Mouse (Mus musculus): ENCODE measurements at regions not wholly inside any gene's neighbourhood (a gene's known extent, or its start where the extent isn't known, plus 50 kb on each side); places are given as distances from the start of the nearest gene placed in this dataset.

- no peak for DNase-seq (ENCODE audit: low read depth, low spot score)
- no peaks in the 10 kb centered on the region for H3K4me1 ChIP-seq (ENCODE audit: control insufficient read depth in 1 of 2, insufficient read depth in 2 of 2, low read length in 2 of 2)
Measured at GRCm38 (mm10) chr4:106162551-106162950, 153.5 kb upstream of the Usp24 start.

GRCm38 (mm10) chr4:106163220-106163619 lies 152.8 kb upstream of the Usp24 start:
- Histone ChIP-seq H3K36me3 (ENCODE audit: control insufficient read depth in 1 of 2, insufficient read depth in 2 of 2, low read length in 2 of 2) (no peaks in the 10 kb centered on the region), H3K79me2 (ENCODE audit: control insufficient read depth, insufficient read depth, low read length, poor library complexity) (no peaks in the 10 kb centered on the region), H3K9ac (ENCODE audit: control insufficient read depth, low read depth, low read length, poor library complexity, severe bottlenecking) (no peak overlapping the region), H3K9me3 (replicated peaks; ENCODE audit: insufficient read depth, low read length) (no peaks in the 10 kb centered on the region), H3K4me1 (ENCODE audit: control insufficient read depth in 1 of 2, insufficient read depth in 2 of 2, low read length in 2 of 2) (no peaks in the 10 kb centered on the region), H3K4me3 (ENCODE audit: control insufficient read depth in 1 of 2, insufficient read depth in 1 of 2, low read depth in 2 of 2, low read length in 2 of 2) (no peak overlapping the region), H3K27ac (ENCODE audit: control insufficient read depth, low read depth, low read length) (no peak overlapping the region), H3K27me3 (ENCODE audit: control insufficient read depth in 1 of 2, insufficient read depth in 2 of 2, low read length in 2 of 2) (no peaks in the 10 kb centered on the region)
- TF ChIP-seq ZNF384 (IDR thresholded peaks at IDR 0.05; ENCODE audit: low read depth, low read length): no peak
- no peak for TF ChIP-seq RAD21 (IDR thresholded peaks at IDR 0.05; ENCODE audit: low read depth, low read length)
- TF ChIP-seq RCOR1 (IDR thresholded peaks at IDR 0.05; ENCODE audit: low read depth, low read length): no peak
- TF ChIP-seq TBP (IDR thresholded peaks at IDR 0.05; ENCODE audit: low read depth, low read length): no peak
- no peak for TF ChIP-seq TCF12 (IDR thresholded peaks at IDR 0.05; ENCODE audit: low read depth, low read length)
- no peak for TF ChIP-seq MYC (IDR thresholded peaks at IDR 0.05; ENCODE audit: low read depth, low read length)
- no peak for TF ChIP-seq POLR2A (IDR thresholded peaks at IDR 0.05; ENCODE audit: control insufficient read depth in 1 of 2, insufficient read depth in 1 of 2, low read depth in 1 of 2, low read length in 2 of 2, poor library complexity in 1 of 2)
- TF ChIP-seq ETS1 (IDR thresholded peaks at IDR 0.05; ENCODE audit: low read depth, low read length): no peak
- no peak for TF ChIP-seq NRF1 (IDR thresholded peaks at IDR 0.05; ENCODE audit: insufficient read depth, low read depth, low read length, poor library complexity, severe bottlenecking)
- DNase-seq (ENCODE audit: low read depth, low spot score): no peak

More at GRCm38 (mm10) chr4:106162551-106162950, 153.5 kb upstream of the Usp24 start:
- no peaks in the 10 kb centered on the region for H3K27me3 ChIP-seq (ENCODE audit: control insufficient read depth in 1 of 2, insufficient read depth in 2 of 2, low read length in 2 of 2)
- H3K27ac ChIP-seq (ENCODE audit: control insufficient read depth, low read depth, low read length): no peak overlapping the region
- TF ChIP-seq CHD1 (IDR thresholded peaks at IDR 0.05; ENCODE audit: low read depth, low read length) (no peak), E2F4 (IDR thresholded peaks at IDR 0.05; ENCODE audit: borderline replicate concordance, low read depth, low read length) (no peak), ZMIZ1 (IDR thresholded peaks at IDR 0.05; ENCODE audit: low read depth, low read length) (no peak), JUND (IDR thresholded peaks at IDR 0.05; ENCODE audit: low read depth, low read length) (no peak), ZC3H11A (IDR thresholded peaks at IDR 0.05; ENCODE audit: low read depth, low read length) (no peak), MAZ (IDR thresholded peaks at IDR 0.05; ENCODE audit: low read depth, low read length) (no peak), POLR2AphosphoS2 (IDR thresholded peaks at IDR 0.05; ENCODE audit: low read length) (no peak), ZNF384 (IDR thresholded peaks at IDR 0.05; ENCODE audit: low read depth, low read length) (no peak), MXI1 (IDR thresholded peaks at IDR 0.05; ENCODE audit: low read depth, low read length) (no peak)
- no peak overlapping the region for H3K9ac ChIP-seq (ENCODE audit: control insufficient read depth, low read depth, low read length, poor library complexity, severe bottlenecking)
- H3K9me3 ChIP-seq (replicated peaks; ENCODE audit: insufficient read depth, low read length): no peaks in the 10 kb centered on the region
- H3K36me3 ChIP-seq (ENCODE audit: control insufficient read depth in 1 of 2, insufficient read depth in 2 of 2, low read length in 2 of 2): no peaks in the 10 kb centered on the region
- no peaks in the 10 kb centered on the region for H3K79me2 ChIP-seq (ENCODE audit: control insufficient read depth, insufficient read depth, low read length, poor library complexity)
- H3K4me3 ChIP-seq (ENCODE audit: control insufficient read depth in 1 of 2, insufficient read depth in 1 of 2, low read depth in 2 of 2, low read length in 2 of 2): no peak overlapping the region
